Mouse (Mus musculus): ENCODE data around the gene Pth1r.
A peak's percentile ranks its signal among the peaks of the same experiment; 100 is the strongest.
"Not testable (repeated sequence)": the region's sequence is repeated elsewhere in the genome, so short reads cannot be mapped to it uniquely, and the experiment has no call there.

Gene Pth1r

DNA sequence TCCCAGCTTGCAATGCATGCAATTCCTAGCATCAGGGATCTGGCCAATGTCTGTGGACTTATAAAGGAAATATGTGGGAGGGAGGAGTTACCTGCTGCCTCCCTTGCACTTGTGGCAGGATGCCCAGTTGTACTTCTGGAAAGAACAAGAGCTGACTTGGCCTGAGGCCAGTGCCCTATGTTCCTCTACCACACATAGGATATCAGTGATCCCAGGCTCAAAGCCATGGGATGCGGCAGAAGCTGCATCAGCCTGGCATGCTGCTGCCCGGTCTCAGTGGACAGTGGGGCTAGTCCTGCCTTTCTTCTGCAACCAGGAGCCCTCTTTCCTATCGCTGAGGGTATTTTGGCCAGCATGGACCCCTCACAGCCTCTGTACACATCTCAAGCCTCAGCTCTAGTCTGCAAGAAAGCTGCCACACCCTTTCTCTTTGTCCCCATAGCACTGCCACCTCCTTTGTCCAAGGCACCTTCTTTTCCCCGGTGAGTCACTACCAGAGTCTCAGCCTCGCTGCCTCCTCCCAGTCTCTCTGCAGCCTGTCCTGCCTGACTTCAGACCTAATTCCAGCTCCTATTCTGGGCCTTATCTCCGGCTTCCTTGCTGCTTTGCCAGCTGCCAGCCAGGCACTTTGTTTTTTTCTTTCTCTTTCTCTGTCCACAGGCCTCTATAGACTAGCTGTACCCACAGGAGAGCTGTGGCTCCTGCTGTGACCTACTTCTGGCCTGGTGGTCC is 62.7 kb downstream of the Pth1r start:
- DNase-seq (ENCODE audit: inconsistent age in 2 of 2, low spot score in 1 of 2), result peak; percentile 81 to 84

DNA sequence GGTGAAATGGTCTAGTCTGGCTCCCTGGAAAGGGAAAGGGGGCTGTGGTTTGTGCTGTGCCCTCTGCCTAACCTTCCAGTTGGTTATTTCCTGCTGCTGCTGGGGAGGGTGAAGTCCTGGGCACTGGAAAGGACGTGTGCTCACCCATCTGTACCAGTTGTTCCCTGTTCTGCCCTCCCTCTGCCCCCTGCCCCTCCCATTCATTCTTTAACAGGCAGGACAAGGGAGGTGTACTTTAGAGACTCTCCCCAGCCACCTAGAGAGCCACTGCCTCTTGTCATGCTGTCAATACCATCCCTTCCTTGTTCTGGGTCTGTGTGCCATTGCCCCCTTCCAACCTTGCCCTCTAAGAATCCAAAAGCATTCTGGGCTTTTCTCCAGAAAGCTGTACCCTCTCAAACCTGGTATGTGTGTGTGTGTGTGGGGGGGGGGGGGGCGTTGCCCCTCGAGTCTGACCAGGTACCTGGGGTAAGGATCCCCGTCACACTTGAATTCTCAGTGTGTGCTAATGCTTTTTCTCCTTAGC is 63.3 kb downstream of the Pth1r start:
- DNase-seq (ENCODE audit: inconsistent age in 2 of 2, low spot score in 1 of 2), result no peak

DNA sequence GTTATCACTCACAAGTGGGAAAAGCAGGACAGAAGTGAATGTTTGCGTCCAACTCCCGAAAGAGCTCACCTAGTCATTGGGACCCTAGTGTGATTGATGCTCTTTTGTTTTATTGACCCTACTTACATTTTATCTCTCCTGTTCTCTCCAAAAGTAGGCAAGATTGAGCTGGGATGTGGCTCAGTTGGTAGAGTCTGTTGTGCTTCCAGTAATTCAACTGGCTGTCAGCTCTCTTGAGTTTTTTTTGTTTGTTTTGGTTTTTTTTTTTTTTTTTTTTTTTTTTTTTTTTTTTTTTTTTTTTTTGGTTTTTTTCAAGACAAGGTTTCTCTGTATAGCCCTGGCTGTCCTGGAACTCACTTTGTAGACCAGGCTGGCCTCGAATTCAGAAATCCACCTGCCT is 64.2 kb downstream of the Pth1r start:
- not testable (repeated sequence) for DNase-seq (ENCODE audit: inconsistent age in 2 of 2, low spot score in 1 of 2)

DNA sequence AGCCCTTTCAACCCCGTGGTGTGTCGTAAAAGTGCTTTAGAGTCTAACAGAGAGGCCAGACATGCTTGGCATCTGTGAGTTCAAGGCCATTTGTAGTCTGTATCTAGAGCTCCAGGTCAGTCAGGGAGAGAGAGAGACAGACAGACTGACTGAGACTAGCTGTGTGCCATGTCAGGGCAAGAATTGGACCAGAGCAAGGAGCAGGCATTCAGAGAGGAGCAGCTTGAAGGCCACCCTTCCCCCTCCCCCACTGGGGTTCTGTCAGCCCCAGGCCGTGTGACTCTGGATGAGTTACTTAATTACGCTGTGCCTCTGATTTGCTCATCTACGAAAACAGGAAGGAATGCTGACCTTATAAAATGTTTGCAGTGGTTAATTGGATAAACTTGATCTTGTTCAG is 64.7 kb downstream of the Pth1r start:
- peak; percentile 52 to 73 for DNase-seq (ENCODE audit: inconsistent age in 2 of 2, low spot score in 1 of 2)

DNA sequence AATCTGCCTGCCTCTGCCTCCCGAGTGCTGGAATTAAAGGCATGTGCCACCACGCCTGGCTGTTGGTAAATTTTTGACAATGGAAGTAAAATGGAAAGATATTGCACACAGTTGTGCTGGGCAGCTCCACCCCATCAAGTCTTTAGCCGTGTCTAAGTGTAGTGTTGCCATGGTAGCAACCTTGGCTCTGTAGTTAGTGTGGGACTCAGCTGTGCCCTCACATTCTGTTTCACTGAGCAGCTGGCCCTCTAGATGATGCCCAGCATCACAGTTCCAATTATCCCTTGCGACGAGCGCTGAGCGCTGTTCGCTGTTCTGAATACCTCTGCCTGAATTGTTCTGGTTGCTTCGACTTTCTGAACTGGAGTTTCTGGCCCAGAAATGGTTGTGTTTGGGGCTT is 65.1 kb downstream of the Pth1r start:
- peak in 1 of 2 experiments; percentile 78 for DNase-seq (ENCODE audit: inconsistent age in 2 of 2, low spot score in 1 of 2)

DNA sequence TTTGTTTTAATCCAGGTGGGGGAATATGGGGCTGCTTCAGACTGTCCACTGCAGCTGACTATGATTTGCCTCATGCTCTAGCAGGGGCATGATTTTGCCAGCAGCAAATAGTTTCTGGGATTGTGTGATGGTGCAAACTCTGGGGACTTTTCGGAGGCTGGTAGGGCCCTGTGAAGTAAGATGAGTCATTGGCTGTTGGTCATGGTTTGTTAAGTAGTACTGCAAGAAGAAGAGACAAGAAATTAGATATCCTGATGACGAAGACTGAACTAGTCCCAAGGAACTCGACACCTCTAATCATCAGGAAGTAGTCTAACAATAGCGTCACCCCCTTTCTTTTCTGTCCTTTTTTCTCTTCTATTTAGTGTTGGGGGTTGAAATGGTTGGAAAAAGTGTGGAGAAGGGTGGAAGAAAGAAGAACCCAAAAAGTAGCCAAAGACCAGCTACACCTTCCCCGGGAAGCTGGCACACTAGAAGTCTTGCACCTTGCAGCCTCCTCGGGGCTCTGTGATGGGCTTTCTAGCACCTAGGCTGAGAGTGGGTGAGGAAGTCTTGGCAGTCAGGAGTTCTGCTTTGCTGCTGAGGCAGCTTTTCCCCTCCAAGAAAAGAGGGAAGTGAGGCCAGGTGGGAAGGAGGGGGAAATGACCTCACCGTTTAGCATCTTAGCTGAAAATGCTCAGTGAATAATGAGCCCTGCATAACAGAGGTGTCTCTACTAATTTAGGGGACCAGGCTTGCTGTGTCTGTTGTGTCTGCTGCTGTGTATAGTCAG is 66.0 kb downstream of the Pth1r start:
- DNase-seq (ENCODE audit: inconsistent age in 2 of 2, low spot score in 1 of 2), result no peak

DNA sequence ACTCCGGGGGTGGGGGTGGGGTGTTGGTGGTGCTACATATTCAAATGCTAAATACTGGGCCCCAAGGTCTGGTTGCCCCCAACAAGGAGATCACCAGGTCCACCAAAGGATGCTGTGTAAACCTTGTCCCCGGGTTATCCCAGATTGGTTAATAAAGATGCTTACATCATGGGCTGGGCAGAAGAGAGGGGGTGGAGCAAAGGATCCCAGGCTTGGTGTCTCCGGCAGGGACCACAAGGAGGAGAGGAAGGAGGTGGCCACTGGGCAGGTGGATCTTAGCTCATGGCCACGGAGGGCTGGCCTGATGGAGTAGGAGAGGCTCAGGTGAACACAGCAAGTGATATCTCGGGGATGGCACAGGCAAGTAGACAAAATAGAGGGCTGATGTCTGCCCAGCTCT is 68.1 kb downstream of the Pth1r start:
- no peak for DNase-seq (ENCODE audit: inconsistent age in 2 of 2, low spot score in 1 of 2)

DNA sequence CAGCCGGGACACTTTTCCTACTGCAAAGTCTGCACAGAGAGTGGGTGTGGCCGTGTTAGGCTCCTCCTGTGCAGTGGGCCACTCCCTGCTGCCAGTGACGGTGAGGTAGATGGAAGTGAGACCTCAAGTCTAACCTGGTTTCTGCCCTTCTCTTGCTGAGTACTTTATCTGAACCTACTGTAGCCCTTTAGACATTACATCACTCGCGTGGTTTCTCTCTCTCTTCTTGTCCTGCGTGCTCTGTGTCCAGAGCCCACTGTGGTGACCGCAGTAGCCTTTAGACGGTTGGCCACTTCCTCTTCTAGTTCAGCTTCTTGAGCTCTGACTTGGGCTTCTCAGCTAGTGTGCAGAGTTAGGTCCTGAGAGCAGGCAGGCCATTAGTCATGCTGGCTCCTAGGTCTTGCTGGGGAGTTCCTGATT is 70.4 kb downstream of the Pth1r start:
- peak in 1 of 2 experiments; percentile 46 for DNase-seq (ENCODE audit: inconsistent age in 2 of 2, low spot score in 1 of 2)

DNA sequence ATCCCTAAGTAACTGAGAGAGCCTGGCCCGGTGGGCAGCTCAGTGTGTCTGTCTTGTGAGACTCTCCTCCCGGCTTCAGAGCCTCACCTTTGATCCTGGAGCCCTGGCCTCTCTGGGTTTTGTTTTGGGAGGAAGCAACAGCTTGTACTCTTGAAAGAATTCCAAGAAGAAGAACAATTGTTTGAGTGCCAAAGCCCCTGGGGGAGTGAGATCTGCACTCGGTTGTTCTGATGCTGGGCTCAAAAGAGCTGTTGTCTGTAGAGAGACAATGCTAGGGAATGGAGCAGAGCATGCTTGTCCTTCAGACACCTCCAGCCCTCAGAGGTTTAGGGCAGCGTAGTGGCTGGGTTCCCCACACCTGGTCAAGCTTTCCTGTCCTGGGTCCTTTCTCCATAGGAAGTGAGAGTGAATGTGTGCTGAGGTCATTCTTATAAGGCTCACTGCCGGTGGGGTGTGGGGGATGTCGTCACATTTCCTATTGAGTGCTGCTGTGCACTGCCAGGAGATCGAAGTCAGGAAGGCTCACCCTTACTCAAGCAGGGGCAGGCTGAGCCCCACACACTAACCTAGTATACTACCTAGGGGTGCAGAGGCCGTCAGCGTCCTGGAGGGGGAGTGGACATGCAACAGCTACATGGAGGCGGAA is 73.7 kb downstream of the Pth1r start:
- no peak for DNase-seq (ENCODE audit: inconsistent age in 2 of 2, low spot score in 1 of 2)

DNA sequence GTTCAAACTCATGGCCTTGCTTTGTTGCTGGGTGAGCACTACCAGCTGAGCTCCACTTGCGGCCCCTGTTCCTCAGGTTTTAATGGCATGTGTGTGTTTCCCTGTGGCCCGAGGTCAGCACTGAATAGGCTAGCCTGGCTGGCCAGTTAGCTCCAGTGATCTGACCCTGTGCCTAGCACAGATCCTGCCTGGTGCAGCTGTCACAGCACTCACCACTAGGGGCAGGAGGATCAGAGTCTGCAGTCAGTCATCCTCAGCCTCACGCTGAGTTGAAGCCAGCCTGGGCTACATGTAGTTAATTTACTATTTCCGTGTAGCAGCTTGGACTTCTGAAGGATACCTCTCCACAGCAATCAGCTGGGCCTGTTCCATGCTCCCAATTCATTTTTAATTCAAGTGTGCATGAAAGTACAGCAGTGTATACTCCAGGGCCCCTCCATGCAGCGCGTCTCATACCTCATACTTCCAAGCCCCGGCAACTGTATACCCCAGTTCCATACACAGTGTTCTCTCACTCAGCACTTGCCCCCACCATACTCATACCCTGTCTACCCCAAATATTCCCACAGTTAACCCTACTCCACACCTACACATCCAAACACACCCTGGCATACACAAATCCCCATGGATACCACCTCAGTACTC is 74.4 kb downstream of the Pth1r start:
- peak in 1 of 2 experiments; percentile 72 for DNase-seq (ENCODE audit: inconsistent age in 2 of 2, low spot score in 1 of 2)
